Mouse (Mus musculus) urinary bladder, postnatal 10 days (tissue): ENCODE data around the gene Snx27.
A peak's percentile ranks its signal among the peaks of the same experiment; 100 is the strongest.

ENCODE experiments used
- DNase-seq: peaks from one replicate; pipeline ENCODE4 v3.0.0; 2022; ENCODE audit warnings: low spot score

Snx27 gene

GRCm38 (mm10) chr3:94582456-94582891 is at the start of gene Snx27:
Gene Snx27, minus strand, starts transcription at chr3:94582716.
- DNase-seq = peak; percentile 54

GRCm38 (mm10) chr3:94629876-94630275 is 47.4 kb upstream of the Snx27 start:
- DNase-seq = no peak

GRCm38 (mm10) chr3:94628712-94629111 is 46.2 kb upstream of the Snx27 start:
- DNase-seq = no peak

- DNase-seq = no peak
These were observed 41.8 kb upstream of the Snx27 start for GRCm38 (mm10) chr3:94624281-94624680.

- DNase-seq = no peak
These were observed 40.0 kb upstream of the Snx27 start for GRCm38 (mm10) chr3:94622550-94622949.

GRCm38 (mm10) chr3:94621740-94622507 is 39.4 kb upstream of the Snx27 start:
- DNase-seq = no peak

GRCm38 (mm10) chr3:94616717-94617116 is 34.2 kb upstream of the Snx27 start:
- no peak for DNase-seq

GRCm38 (mm10) chr3:94613258-94613878 is 30.9 kb upstream of the Snx27 start:
- DNase-seq = no peak

- no peak for DNase-seq
These were observed 29.8 kb upstream of the Snx27 start for GRCm38 (mm10) chr3:94612274-94612673.

- no peak for DNase-seq
These were observed 29.3 kb upstream of the Snx27 start for GRCm38 (mm10) chr3:94611834-94612233.

GRCm38 (mm10) chr3:94611343-94611742 is 28.8 kb upstream of the Snx27 start:
- DNase-seq = no peak

- DNase-seq = no peak
These were observed 28.1 kb upstream of the Snx27 start for GRCm38 (mm10) chr3:94610581-94610980.

GRCm38 (mm10) chr3:94609621-94610020 is 27.1 kb upstream of the Snx27 start:
- DNase-seq = no peak

- no peak for DNase-seq
These were observed 19.4 kb upstream of the Snx27 start for GRCm38 (mm10) chr3:94601959-94602358.

GRCm38 (mm10) chr3:94597224-94597779 is 14.8 kb upstream of the Snx27 start:
- no peak for DNase-seq

GRCm38 (mm10) chr3:94595871-94596287 is 13.4 kb upstream of the Snx27 start:
- no peak for DNase-seq

- DNase-seq = no peak
These were observed 8.6 kb upstream of the Snx27 start for GRCm38 (mm10) chr3:94591066-94591465.

- DNase-seq = no peak
These were observed 5.4 kb upstream of the Snx27 start for GRCm38 (mm10) chr3:94587962-94588361.

GRCm38 (mm10) chr3:94582944-94583343 is 428 bp upstream of the Snx27 start:
- DNase-seq = no peak

- no peak for DNase-seq
These were observed 592 bp downstream of the Snx27 start for GRCm38 (mm10) chr3:94581793-94582455.

GRCm38 (mm10) chr3:94581138-94581780 is 1.3 kb downstream of the Snx27 start:
- no peak for DNase-seq

- no peak for DNase-seq
These were observed 8.0 kb downstream of the Snx27 start for GRCm38 (mm10) chr3:94574506-94574905.
